Mouse (Mus musculus): ENCODE results near the gene Rassf6.

DNA sequence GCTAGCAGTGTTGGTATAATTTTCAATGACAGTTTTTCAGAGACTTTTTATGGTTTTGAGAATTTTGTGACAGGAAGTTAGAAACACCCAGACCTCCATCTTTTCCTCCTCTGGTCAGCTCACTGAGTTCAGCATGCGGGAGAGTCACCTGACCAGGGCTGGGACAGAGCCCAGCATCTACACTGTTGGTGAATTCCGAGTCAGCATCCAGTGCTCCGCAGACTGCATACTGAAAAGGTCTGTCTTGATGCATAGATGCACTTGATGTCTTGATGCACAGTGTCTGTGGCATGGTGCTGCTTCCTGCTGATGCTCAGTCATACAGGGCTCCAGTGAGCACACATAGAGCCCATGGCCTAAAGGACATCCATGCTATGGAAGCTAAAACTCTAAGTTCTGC, 12.4 kb downstream of the Rassf6 start:
- TF ChIP-seq CTCF (conservative IDR thresholded peaks at IDR 0.05; ENCODE audit: low read length) = no peak
- TF ChIP-seq POU5F1 (IDR thresholded peaks at IDR 0.05; ENCODE audit: borderline replicate concordance, low read length) = no peak

Data from E14TG2a.4 (cell line).